Mouse (Mus musculus): ENCODE measurements around the gene Cd209c.
A peak's percentile ranks its signal among the peaks of the same experiment; 100 is the strongest.

The Cd209c gene

GRCm38 (mm10) chr8:3954646-3955045 lies at the start of gene Cd209c:
Gene Cd209c (minus strand): TSS chr8:3954746.
- no peak for DNase-seq

GRCm38 (mm10) chr8:3994219-3994618 lies 39.7 kb upstream of the Cd209c start:
- DNase-seq = no peak

- peak; percentile 93 for DNase-seq
Observed at GRCm38 (mm10) chr8:3956037-3956436, 1.5 kb upstream of the Cd209c start.

GRCm38 (mm10) chr8:3940023-3940422 lies 14.5 kb downstream of the Cd209c start:
- no peak for DNase-seq

GRCm38 (mm10) chr8:3926744-3927143 lies 27.8 kb downstream of the Cd209c start, which contains the start of gene Cd209b:
Gene Cd209b (minus strand): TSS chr8:3926844.
- peak; percentile 86 for DNase-seq
